Mouse (Mus musculus) liver, postnatal 0 days (tissue): ENCODE results near the gene Plxna3. TPM values are rescaled to one million over a fixed set of nuclear protein-coding genes. Genes with fewer than 3 reads are reported as not detected.
A peak's percentile ranks its signal among the peaks of the same experiment; 100 is the strongest.
"Not testable (repeated sequence)": the region's sequence is repeated elsewhere in the genome, so short reads cannot be mapped to it uniquely, and the experiment has no call there.

ENCODE experiments used
- ATAC-seq: fragments of 200-750 bp; cut with Nextera tagmentation; 2 replicates; pipeline ENCODE4 v1.8.0; 2017; ENCODE audit warnings: mild to moderate bottlenecking, moderate library complexity
- DNase-seq: peaks from one replicate; pipeline ENCODE4 v3.0.0-alpha.2; 2016
- H3K27ac ChIP-seq: fragments of 300-500 bp; sonication (generic); 2 replicates; pipeline ENCODE4 v1.5.1; 2014; ENCODE audit warnings: antibody characterized with exemption, moderate library complexity, mild to moderate bottlenecking, low read depth
- H3K27me3 ChIP-seq: fragments of 300-500 bp; sonication (generic); 2 replicates; pipeline ENCODE4 v1.6.1; 2014; ENCODE audit warnings: low read length, control low read depth, mixed read lengths; ENCODE audit not compliant: insufficient read depth
- H3K36me3 ChIP-seq: fragments of 300-500 bp; sonication (generic); replicated peaks from 2 replicates; pipeline ENCODE4 v1.6.1; 2014; ENCODE audit warnings: mild to moderate bottlenecking, control low read depth, low read length, moderate library complexity, mixed read lengths; ENCODE audit not compliant: insufficient read depth
- H3K4me1 ChIP-seq: fragments of 300-500 bp; sonication (generic); 2 replicates; pipeline ENCODE4 v1.6.1; 2014; ENCODE audit warnings: antibody characterized with exemption, mild to moderate bottlenecking, control low read depth; ENCODE audit not compliant: insufficient read depth
- H3K4me2 ChIP-seq: fragments of 300-500 bp; sonication (generic); 2 replicates; pipeline ENCODE4 v1.6.1; 2014; ENCODE audit warnings: low read depth, mild to moderate bottlenecking, low read length, moderate library complexity, mixed read lengths
- H3K4me3 ChIP-seq: fragments of 300-500 bp; sonication (generic); 2 replicates; pipeline ENCODE4 v1.5.1; 2014; ENCODE audit warnings: low read depth, low read length
- H3K9ac ChIP-seq: fragments of 300-500 bp; sonication (generic); replicated peaks from 2 replicates; pipeline ENCODE4 v1.6.1; 2014; ENCODE audit warnings: mild to moderate bottlenecking, moderate library complexity
- H3K9me3 ChIP-seq: fragments of 300-500 bp; sonication (generic); 2 replicates; pipeline ENCODE4 v1.6.1; 2016; ENCODE audit warnings: mild to moderate bottlenecking, control low read depth, low read length, mixed read lengths
- CTCF ChIP-seq: sonication (generic); IDR thresholded peaks from 2 replicates; pipeline ENCODE4 v1.5.1; 2016; ENCODE audit warnings: antibody characterized with exemption, low read depth
- EP300 ChIP-seq: IDR thresholded peaks from 2 replicates; pipeline ENCODE4 v1.6.1; 2016; ENCODE audit warnings: antibody characterized with exemption, low read depth, mild to moderate bottlenecking
- WGBS: fragments of 180-500 bp; shearing (Covaris S2); extraction: QIAGEN DNeasy Blood & Tissue Kit; methylation state at CpG from one replicate; pipeline ENCODE4 v1.1.7; 2014; ENCODE audit not compliant: insufficient replicate concordance; 5-methylcytosine and 5-hydroxymethylcytosine counted together
- polyA plus RNA-seq: library from polyadenylated mRNA; unstranded; fragments of >200 nt; fragmentation: Nextera tagmentation; extraction: Ambion mirVana; gene quantifications from 2 replicates; pipeline ENCODE4 v1.2.1, GENCODE M21; 2015

Gene Plxna3
- polyA plus RNA-seq, 1 experiment from 2014 or later, result 0.25 TPM

GRCm38 (mm10) chrX:74329215-74329671 lies 377 bp downstream of the Plxna3 start:
- H3K27ac ChIP-seq, result no peak overlapping the region
- H3K36me3 ChIP-seq, result no peaks in the 10 kb centered on the region
- peak overlapping the region; percentile 30; the same call in 1 of the 2 replicates for H3K9ac ChIP-seq
- H3K4me2 ChIP-seq, result peak overlapping the region; percentile 76
- 0 out of 2 replicates have a peak, but pooled peaks cover 2% of the 10 kb centered on the region for H3K27me3 ChIP-seq
- H3K9me3 ChIP-seq, result no peaks in the 10 kb centered on the region
- ATAC-seq (no peak), DNase-seq (no peak)
- peaks cover 2% of the 10 kb centered on the region; the same call in 1 of the 2 replicates for H3K4me1 ChIP-seq
- H3K4me3 ChIP-seq, result peak overlapping the region; percentile 44
- WGBS, result 30% methylated on average over 9 of the region's 10 CpGs
- TF ChIP-seq EP300 (no peak), CTCF (no peak)

- Histone ChIP-seq H3K9me3 (no peaks in the 10 kb centered on the region), H3K4me3 (no peak overlapping the region), H3K4me1 (peaks cover 2% of the 10 kb centered on the region; the same call in 1 of the 2 replicates), H3K9ac (no peak overlapping the region), H3K36me3 (no peaks in the 10 kb centered on the region), H3K4me2 (no peak overlapping the region), H3K27ac (no peak overlapping the region), H3K27me3 (0 out of 2 replicates have a peak, but pooled peaks cover 2% of the 10 kb centered on the region)
- no peak for TF ChIP-seq EP300
- no peak for ATAC-seq
- 64% methylated on average over 2 of the region's 2 CpGs for WGBS
- no peak for DNase-seq
Measured at GRCm38 (mm10) chrX:74330166-74330930, 1.5 kb downstream of the Plxna3 start.

GRCm38 (mm10) chrX:74352645-74353466 lies 24.0 kb downstream of the Plxna3 start:
- peak overlapping the region; percentile 66; the same call in 1 of the 2 replicates for H3K27ac ChIP-seq
- TF ChIP-seq EP300 (no peak), CTCF (no peak)
- ATAC-seq, result peak; percentile 10; the same call in 1 of the 2 replicates
- no peak for DNase-seq
- no peaks in the 10 kb centered on the region for H3K9me3 ChIP-seq
- peak overlapping the region; percentile 55 for H3K4me3 ChIP-seq
- WGBS, result 23% methylated on average over 13 of the region's 13 CpGs
- H3K4me1 ChIP-seq, result peaks cover 2% of the 10 kb centered on the region; the same call in 1 of the 2 replicates
- H3K4me2 ChIP-seq, result peak overlapping the region; percentile 77
- no peaks in the 10 kb centered on the region for H3K27me3 ChIP-seq
- peak overlapping the region; percentile 57 for H3K9ac ChIP-seq
- no peaks in the 10 kb centered on the region for H3K36me3 ChIP-seq

GRCm38 (mm10) chrX:74353467-74353770 lies 24.6 kb downstream of the Plxna3 start, which contains the start of gene Lage3:
Gene Lage3, minus strand, starts transcription at chrX:74353618.
- H3K4me1 ChIP-seq, result peaks cover 2% of the 10 kb centered on the region; the same call in 1 of the 2 replicates
- no peak for TF ChIP-seq CTCF
- TF ChIP-seq EP300, result no peak
- H3K4me3 ChIP-seq, result peak within 1 kb of the TSS; percentile 55
- no peaks in the 10 kb centered on the region for H3K27me3 ChIP-seq
- DNase-seq (peak; percentile 81), ATAC-seq (peak; percentile 85)
- peak within 1 kb of the TSS; percentile 66; the same call in 1 of the 2 replicates for H3K27ac ChIP-seq
- no peaks in the 10 kb centered on the region for H3K9me3 ChIP-seq
- H3K9ac ChIP-seq, result peak within 1 kb of the TSS; percentile 57
- H3K4me2 ChIP-seq, result peak within 1 kb of the TSS; percentile 77
- 19% methylated on average over 9 of the region's 22 CpGs for WGBS
- no peaks in the 10 kb centered on the region for H3K36me3 ChIP-seq

GRCm38 (mm10) chrX:74357069-74357468 lies 28.2 kb downstream of the Plxna3 start:
- not testable (repeated sequence) for H3K27ac ChIP-seq, H3K9ac ChIP-seq, H3K36me3 ChIP-seq, H3K9me3 ChIP-seq, H3K4me2 ChIP-seq, H3K4me1 ChIP-seq, H3K4me3 ChIP-seq, DNase-seq, H3K27me3 ChIP-seq, ATAC-seq
- WGBS, result 87% methylated on average over 2 of the region's 3 CpGs

- Histone ChIP-seq H3K4me3 (no peak overlapping the region), H3K27ac (no peak overlapping the region), H3K36me3 (no peaks in the 10 kb centered on the region), H3K4me2 (no peak overlapping the region), H3K9ac (no peak overlapping the region), H3K27me3 (no peaks in the 10 kb centered on the region), H3K4me1 (no peaks in the 10 kb centered on the region), H3K9me3 (no peaks in the 10 kb centered on the region)
- DNase-seq (no peak), ATAC-seq (no peak)
- WGBS, result 45% methylated on average over 11 of the region's 11 CpGs
- TF ChIP-seq EP300 (no peak), CTCF (no peak)
Measured at GRCm38 (mm10) chrX:74359171-74359570, 30.3 kb downstream of the Plxna3 start.
